Mouse (Mus musculus) B cell, adult 2 months (primary cell): Measurements from ENCODE around the gene Tnni2.
"Not testable (repeated sequence)": the region's sequence is repeated elsewhere in the genome, so short reads cannot be mapped to it uniquely, and the experiment has no call there.

Source experiments
- DNase-seq, 2 experiments: peaks; one replicate each; pipeline ENCODE4 v3.0.0; 2022

The Tnni2 gene

DNA sequence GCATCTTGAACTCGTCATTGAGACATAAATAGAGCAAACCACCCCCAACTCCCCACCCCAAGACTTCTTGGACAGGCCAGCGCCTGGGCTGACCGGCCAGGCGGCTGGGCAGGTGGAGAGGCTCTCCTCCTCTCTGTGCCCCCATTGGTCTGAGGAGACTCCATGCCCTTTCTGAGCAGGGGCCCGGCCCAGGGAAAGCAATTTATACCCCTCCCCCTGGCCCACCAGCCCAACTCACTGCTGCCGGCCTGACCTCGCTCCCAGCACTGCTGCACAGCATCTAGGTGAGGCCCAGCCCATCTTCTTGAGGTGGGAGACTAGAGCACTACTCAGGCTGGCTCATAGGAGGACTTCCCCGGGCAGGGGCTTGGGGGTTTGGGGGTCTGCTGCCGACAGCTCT, at the start of gene Tnni2:
Tnni2 (plus strand) TSS at position 224 of the 400 bp plus-strand sequence.
- DNase-seq = no peak

DNA sequence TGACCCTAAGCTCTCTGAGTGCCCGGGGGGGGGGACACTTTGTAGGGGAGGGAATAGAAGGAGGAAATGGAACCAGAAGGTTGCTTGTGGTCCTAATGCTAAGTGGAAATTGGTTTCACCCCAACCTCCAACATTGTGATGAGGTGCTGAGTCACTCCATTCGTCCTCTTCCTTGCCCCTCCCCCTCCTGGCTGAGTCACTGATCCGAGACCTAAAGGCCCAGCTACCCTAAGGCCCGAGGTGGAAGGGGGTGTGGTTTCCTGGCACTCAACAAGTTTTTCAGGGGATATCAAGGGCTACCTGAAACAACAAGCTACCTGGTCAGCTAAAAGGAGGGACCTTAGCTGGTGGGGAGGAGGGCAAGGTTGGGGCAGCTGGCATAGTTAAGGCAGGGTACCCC, 48.4 kb upstream of the Tnni2 start:
- no peak for DNase-seq

GRCm38 (mm10) chr7:142394261-142395190, 47.1 kb upstream of the Tnni2 start:
- no peak for DNase-seq

GRCm38 (mm10) chr7:142395472-142395871, 46.1 kb upstream of the Tnni2 start:
- DNase-seq = no peak

DNA sequence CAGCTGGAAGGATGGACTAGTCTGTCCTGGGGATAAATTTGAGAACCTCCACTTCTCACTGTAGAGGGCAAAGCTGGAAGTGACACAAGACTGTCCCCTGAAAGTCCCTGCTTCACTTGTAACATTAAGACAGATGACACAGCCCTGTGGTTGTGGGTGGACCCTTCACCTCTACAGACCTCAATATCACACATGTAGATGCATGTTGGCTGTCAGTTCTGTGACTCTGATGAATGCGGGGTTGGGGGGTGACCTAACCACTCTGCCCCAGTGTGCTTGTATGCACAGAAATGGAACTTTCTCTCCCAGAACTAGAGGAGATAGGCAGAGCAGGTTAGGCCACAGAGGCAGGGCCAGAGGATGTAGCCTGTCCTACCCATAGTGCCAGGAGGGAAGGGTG, 45.0 kb upstream of the Tnni2 start:
- DNase-seq = no peak

- DNase-seq = no peak
These were observed 43.6 kb upstream of the Tnni2 start for GRCm38 (mm10) chr7:142398052-142398451.

- DNase-seq = no peak
These were observed 42.4 kb upstream of the Tnni2 start for GRCm38 (mm10) chr7:142399250-142399649.

GRCm38 (mm10) chr7:142400112-142400749, 41.4 kb upstream of the Tnni2 start:
- no peak for DNase-seq

GRCm38 (mm10) chr7:142400750-142401142, 40.9 kb upstream of the Tnni2 start:
- no peak for DNase-seq

- no peak for DNase-seq
These were observed 38.0 kb upstream of the Tnni2 start for GRCm38 (mm10) chr7:142403591-142403990.

DNA sequence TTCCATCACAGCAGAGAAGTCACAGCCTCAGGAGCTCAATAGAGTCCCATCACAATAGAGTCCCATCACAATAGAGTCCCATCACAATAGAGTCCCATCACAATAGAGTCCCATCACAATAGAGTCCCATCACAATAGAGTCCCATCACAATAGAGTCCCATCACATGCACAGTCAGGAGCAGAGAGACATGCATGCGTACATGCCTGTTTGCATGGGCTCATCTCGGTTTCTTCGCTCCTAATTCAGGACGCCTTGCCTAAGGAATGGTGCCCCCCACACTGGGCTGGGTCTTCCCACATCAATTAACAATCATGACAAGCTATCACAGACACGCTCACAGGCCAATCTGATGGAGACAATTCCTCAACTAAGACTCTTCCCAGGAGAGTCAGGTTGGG, 36.5 kb upstream of the Tnni2 start:
- not testable (repeated sequence) for DNase-seq

DNA sequence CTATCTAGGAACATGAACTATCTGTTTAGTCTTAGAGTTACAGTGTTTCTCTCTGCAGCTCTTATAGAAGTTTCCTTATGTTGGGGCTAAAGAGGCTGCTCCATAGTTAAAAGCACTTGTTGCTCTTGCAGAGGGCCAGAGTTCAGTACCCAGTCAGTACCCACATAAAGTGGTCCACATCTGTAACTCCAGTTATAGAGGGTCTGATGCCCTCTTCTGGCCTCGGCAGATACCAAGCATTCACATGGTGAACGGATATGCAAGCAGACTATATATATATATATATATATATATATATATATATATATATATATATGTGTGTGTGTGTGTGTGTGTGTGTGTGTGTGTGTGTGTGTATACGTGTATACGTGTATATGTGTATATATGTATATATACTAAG, 33.7 kb upstream of the Tnni2 start:
- DNase-seq = no peak

DNA sequence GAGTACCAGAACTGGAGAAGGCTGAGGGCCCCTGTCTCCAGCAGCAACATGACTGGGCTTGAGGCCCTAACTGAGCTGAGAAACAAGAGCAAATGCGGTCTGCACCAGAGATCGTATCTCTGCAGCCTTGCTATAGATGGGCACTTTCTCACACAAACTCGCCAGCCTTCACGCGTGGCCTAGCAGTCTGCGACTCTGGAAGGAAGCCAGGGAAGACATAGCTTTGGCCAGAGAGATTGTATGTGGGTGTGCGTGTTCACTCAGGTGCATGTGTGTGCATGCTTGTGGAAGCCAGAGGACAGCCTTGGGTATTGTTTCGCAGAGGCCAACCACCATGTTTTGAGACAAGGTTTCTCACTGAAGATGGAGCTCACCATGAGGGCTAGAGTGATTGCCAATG, 32.9 kb upstream of the Tnni2 start:
- DNase-seq = no peak

DNA sequence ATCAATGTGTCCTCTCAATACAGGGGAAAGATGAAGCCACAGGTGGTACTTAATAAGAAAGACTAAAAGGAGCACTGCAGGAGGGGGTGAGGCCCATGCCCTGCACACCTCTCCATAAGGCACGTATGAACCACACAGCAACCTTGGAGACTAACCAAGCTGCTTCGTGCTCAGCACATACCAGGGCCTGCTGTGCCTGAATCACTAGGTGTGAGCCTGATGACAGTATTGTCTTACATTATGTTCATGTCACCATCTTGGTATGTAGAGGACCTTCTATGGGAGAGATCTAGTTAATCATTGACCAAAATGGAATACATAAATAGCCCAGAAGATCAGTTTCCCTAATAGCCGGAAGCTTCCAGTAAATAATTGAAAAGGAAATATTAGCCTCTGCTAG, 32.0 kb upstream of the Tnni2 start:
- no peak for DNase-seq

DNA sequence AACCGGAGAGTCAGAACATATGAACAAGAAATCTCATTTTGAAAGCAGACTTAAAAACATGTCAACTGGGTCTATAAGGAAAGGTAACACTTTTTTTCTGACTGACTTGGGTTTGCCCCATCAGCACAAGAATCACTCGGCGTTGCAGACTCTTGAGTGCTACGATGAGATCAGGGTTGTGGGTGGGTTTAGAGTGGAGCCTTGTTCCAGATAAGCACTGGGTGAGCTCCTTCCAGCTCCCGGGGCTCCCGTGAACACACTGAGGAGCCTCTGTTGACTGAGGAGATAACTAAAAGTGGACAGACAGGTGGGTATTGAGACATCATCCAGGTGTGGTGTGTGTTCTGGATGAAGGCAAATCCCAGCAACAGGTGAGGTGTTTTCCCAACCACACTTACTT, 28.3 kb upstream of the Tnni2 start:
- DNase-seq = no peak

DNA sequence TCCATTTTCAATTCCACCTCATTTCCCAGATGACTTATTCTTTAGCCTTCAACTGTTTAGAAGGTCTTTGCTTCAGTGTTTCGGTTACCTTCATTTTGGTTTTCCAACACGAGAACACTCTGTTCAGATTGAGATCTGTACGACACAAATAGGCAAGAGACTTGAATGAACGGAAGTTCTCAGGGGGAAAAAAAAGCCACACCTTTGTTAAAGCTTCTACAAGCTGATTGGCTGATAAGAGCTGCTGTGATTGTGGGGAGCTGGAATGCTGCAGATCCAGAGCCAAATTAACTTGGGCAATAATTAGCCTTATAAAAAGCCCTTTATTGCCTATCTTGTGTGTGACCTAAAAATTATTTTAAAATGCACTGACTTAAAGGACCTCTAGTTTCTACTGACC, 26.3 kb upstream of the Tnni2 start:
- no peak for DNase-seq

- no peak for DNase-seq
These were observed 25.4 kb upstream of the Tnni2 start for GRCm38 (mm10) chr7:142416225-142416624.

DNA sequence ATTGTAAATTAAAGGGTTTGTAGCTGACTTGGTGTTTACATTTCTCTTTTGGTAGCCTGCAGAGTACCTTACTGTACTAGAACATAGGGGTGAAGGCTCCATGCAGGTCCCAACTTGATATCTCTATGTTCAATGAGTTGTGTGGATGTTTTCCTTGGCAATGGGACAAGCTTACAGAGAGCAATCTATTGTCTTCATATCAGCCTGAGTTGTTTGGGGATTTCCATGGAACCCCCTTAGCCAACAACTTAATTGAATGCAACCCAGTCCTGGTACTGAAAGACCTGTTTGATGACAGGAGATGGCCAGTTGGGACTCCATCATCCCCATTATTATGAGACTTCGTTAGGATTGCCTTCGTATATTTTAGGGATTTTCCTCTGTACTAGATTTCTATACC, 23.6 kb upstream of the Tnni2 start:
- no peak for DNase-seq

DNA sequence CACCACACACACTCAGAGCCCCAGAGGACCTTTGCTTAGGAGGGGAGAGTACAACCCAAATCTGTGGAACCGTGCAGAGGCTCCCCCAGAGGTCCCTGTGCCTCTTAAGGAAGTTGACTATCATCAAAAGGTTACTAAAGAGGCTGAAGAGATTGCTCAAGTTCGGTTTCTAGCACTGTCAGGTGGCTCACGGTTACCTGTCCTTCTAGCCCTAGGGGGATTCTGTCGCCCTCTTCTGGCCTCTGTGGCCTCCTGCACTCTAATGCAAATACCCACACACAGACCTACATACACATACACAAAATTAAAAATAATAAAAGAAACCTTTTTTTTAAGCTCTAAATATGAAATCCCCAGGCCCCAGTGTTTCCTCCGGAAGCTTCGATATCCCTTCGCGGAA, 22.9 kb upstream of the Tnni2 start:
- DNase-seq = no peak

DNA sequence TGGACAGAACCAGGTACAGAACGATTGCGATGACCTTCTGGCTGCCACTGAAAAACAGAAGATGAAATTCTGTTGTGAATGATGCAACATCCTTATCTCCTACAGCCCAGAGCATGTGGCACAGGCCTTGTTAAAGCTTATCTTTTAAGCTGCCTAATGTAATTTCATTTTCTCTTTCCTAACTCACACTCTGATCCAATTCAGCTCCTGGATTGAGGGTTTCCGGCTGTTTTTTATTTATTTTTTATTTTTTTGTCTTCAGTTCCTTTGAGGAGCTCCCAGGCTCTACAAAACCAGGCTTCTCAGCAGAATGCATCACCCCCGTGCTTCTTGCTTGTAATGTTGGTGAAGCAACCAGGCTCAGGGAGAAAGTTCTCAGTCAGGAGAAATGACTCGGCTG, 21.7 kb upstream of the Tnni2 start:
- DNase-seq = no peak

GRCm38 (mm10) chr7:142421826-142422225, 19.8 kb upstream of the Tnni2 start:
- no peak for DNase-seq

DNA sequence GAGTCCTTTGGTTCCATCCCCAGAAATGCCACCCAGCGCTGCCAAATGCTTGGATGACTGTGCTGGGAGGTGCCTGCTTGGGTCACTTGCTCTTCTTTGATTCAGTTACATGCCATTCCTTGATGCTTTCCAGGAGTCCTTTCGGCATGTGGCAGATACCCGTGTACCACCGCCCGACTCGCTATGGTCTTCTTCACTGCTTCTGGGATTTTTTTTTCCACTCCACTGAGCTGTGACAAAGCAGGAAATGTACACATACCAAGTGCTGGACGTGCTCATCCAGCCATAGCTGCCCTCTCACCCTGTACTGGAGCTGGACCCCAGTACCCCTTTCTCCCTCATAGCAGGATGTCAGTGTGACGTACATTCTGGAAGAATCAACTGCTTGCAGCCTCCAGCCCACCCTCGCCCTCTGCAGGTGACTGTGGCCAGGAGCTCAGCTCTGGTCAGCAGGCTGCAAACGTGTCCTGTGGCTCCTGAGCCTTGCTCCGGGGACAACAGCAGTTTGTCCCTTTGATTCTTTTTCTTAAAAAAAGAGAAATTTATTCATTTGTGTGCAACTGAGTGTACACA, 15.9 kb upstream of the Tnni2 start:
- DNase-seq = no peak

- peak; percentile 32 to 41 for DNase-seq
These were observed 13.4 kb upstream of the Tnni2 start for GRCm38 (mm10) chr7:142428213-142428612.

DNA sequence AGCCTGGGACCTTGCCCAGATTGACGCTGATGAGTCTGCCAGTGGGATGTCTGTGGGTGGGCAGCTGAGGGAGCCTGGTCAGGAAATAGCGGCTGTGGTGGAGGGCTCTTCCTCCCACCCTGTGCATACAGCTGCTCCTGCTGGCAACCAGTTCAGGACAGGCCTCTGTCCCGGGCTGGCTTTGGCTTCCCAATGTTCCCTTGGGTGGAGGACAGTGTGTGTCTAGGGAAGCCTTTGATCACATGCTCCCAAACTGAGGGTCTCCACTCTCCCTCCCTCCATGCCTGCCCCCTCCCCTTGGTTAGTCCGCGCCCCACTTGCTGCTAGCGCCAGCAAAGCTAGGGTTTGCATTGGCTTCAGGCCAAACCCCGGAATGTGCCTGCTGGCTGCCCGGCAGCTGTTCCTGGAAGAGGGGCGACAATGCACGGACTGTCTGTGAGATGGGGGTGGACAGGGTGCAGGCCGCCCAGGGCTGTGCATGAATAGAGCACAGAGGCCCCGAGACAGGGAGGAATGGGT, 11.4 kb upstream of the Tnni2 start:
- DNase-seq = no peak
